Mouse (Mus musculus) ES-Bruce4 (cell line): ENCODE measurements around the gene Col6a5. TPM values are rescaled to one million over a fixed set of nuclear protein-coding genes. Genes with fewer than 3 reads are reported as not detected.

Experiments
- H3K27ac ChIP-seq: 2 replicates; pipeline ENCODE4 v1.5.1; 2012; ENCODE audit warnings: low read length, inconsistent platforms; ENCODE audit not compliant: insufficient read depth
- H3K27me3 ChIP-seq: 2 replicates; pipeline ENCODE4 v1.6.1; 2012; ENCODE audit warnings: mild to moderate bottlenecking, low read length, inconsistent platforms; ENCODE audit not compliant: control insufficient read depth, poor library complexity, insufficient read depth, severe bottlenecking
- H3K36me3 ChIP-seq: 2 replicates; pipeline ENCODE4 v1.6.1; 2012; ENCODE audit warnings: inconsistent platforms, mild to moderate bottlenecking, low read length, moderate library complexity; ENCODE audit not compliant: control insufficient read depth, poor library complexity, insufficient read depth, severe bottlenecking
- H3K4me1 ChIP-seq: one replicate; pipeline ENCODE4 v1.8.1; 2011; ENCODE audit warnings: low read length; ENCODE audit not compliant: control insufficient read depth, insufficient read depth
- H3K4me3 ChIP-seq: 2 replicates; pipeline ENCODE4 v1.5.1; 2011; ENCODE audit warnings: low read depth, mild to moderate bottlenecking, low read length
- H3K9ac ChIP-seq: 2 replicates; pipeline ENCODE4 v1.6.1; 2012; ENCODE audit warnings: low read depth, mild to moderate bottlenecking, inconsistent platforms; ENCODE audit not compliant: poor library complexity, severe bottlenecking
- H3K9me3 ChIP-seq: replicated peaks from 2 replicates; pipeline ENCODE4 v1.6.1; 2012; ENCODE audit warnings: mild to moderate bottlenecking, low read length, inconsistent platforms; ENCODE audit not compliant: control insufficient read depth, poor library complexity, insufficient read depth, severe bottlenecking
- CTCF ChIP-seq: IDR thresholded peaks from one replicate; pipeline ENCODE4 v1.8.1; 2011; ENCODE audit warnings: low read depth, low read length
- EP300 ChIP-seq: IDR thresholded peaks from 2 replicates; pipeline ENCODE4 v1.6.1; 2011; ENCODE audit warnings: low read depth, low read length; ENCODE audit not compliant: insufficient read depth
- POLR2A ChIP-seq: IDR thresholded peaks from one replicate; pipeline ENCODE4 v1.8.1; 2011; ENCODE audit warnings: low read length; ENCODE audit not compliant: insufficient read depth
- polyA plus RNA-seq: library from polyadenylated mRNA; stranded (reverse); fragments of >200 nt; gene quantifications from 2 replicates; pipeline ENCODE4 v1.2.4, GENCODE M21; 2011; ENCODE audit warnings: low read depth; ENCODE audit not compliant: missing spikeins, insufficient read depth, insufficient read length

The Col6a5 gene
- polyA plus RNA-seq, 1 experiment, result not detected

DNA sequence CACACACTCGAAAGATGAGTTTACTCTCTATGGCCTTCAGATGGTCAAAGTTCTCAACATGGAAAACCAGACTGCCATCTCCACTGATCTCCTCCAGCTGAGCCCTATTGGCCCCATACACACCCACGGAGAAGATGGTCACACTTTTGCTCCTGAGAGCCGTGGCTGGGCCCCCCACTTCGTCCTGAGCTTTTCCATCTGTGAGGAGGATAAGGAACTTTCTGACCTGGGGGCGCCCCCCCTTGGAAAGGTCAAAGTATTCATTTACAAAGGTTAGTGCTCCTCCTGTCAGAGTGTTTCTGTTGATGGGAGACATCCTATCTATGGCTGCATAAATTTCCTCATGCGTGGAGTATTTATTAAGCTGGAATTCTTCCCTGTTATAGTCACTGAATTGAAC, 26.6 kb downstream of the Col6a5 start:
- no peak overlapping the region for H3K9ac ChIP-seq
- no peak overlapping the region for H3K4me3 ChIP-seq
- H3K27ac ChIP-seq, result no peak overlapping the region
- no peak for TF ChIP-seq CTCF
- no peak for TF ChIP-seq EP300
- TF ChIP-seq POLR2A, result no peak
- no peaks in the 10 kb centered on the region for H3K36me3 ChIP-seq
- H3K9me3 ChIP-seq, result no peaks in the 10 kb centered on the region
- no peaks in the 10 kb centered on the region for H3K4me1 ChIP-seq
- no peaks in the 10 kb centered on the region for H3K27me3 ChIP-seq

DNA sequence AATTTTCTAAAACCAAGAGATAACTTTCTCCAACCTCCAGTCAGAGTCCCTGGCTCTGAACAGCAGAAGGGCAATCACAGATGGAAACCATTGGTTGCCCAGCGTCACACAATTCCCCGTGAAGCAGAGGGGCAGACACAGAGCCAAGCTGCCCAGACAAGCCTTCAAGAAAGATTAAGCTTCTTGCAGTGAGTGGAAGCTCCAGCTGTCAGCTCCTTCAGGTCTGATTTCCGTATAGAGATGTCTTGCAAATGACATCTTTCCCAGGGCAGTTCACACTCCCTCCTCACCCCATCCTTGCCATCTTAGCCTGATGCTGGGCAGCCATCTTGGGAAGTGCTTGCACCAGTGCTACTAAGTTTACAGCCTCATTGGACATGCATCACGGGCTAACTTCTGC, 31.2 kb downstream of the Col6a5 start:
- H3K4me1 ChIP-seq, result no peaks in the 10 kb centered on the region
- H3K36me3 ChIP-seq, result no peaks in the 10 kb centered on the region
- TF ChIP-seq CTCF, result no peak
- TF ChIP-seq EP300, result no peak
- no peak for TF ChIP-seq POLR2A
- H3K9me3 ChIP-seq, result no peaks in the 10 kb centered on the region
- no peak overlapping the region for H3K4me3 ChIP-seq
- H3K27me3 ChIP-seq, result no peaks in the 10 kb centered on the region; the same call in 1 of the 2 replicates
- no peak overlapping the region for H3K9ac ChIP-seq
- no peak overlapping the region for H3K27ac ChIP-seq

DNA sequence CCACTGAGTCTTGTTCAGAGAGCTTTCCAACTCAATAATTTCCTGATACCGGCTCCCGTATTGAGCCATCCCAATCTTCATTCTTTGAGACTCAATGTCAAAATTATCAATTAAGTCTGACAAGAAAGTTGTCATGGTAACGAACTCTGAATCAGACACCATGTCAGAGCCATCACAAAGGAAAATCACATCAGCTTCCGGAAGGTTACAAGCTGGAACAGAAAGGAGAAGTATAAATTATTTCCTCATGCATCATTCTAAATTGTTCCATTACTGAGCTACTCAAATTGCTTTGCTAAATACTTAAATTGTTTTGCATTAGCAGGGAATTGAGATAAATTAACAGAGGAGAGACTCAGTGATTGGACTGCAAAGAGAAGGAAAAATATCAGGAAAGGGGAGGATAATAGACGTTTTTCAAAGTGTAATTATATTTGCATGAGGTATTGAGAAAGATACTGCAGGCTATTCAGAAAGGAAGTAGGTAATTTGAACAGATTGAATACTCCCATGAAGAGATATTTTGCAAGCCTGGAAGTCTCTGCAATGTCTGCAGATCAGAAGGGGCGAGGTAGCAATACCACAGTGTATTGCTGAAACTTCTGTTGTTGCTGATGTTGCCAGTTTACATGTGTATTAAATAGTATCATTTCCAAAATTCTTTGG, 31.9 kb downstream of the Col6a5 start:
- H3K9me3 ChIP-seq, result no peaks in the 10 kb centered on the region
- no peaks in the 10 kb centered on the region for H3K36me3 ChIP-seq
- no peak overlapping the region for H3K9ac ChIP-seq
- H3K4me3 ChIP-seq, result no peak overlapping the region
- no peaks in the 10 kb centered on the region for H3K4me1 ChIP-seq
- no peaks in the 10 kb centered on the region; the same call in 1 of the 2 replicates for H3K27me3 ChIP-seq
- H3K27ac ChIP-seq, result no peak overlapping the region
- no peak for TF ChIP-seq CTCF
- TF ChIP-seq POLR2A, result no peak
- no peak for TF ChIP-seq EP300

DNA sequence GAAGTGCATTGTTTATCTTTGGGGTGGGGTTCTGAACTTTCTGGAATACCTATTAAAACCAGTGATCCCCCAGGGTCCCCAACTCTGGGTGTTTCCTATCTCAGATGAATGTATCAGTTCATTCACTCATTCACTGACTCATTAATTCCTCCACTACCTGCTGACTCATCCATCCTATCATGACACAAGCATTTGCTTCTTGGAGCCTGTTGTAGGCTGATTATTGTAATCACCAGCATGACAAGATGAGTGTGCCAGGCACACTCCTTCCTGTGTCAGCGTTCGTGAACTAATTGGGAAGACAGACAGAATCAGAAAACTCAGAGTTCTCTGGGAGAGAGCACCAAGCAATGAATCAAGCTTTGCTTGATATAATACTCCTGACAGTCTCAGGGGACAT, 36.8 kb downstream of the Col6a5 start:
- no peak overlapping the region for H3K27ac ChIP-seq
- TF ChIP-seq CTCF (no peak), POLR2A (no peak), EP300 (no peak)

DNA sequence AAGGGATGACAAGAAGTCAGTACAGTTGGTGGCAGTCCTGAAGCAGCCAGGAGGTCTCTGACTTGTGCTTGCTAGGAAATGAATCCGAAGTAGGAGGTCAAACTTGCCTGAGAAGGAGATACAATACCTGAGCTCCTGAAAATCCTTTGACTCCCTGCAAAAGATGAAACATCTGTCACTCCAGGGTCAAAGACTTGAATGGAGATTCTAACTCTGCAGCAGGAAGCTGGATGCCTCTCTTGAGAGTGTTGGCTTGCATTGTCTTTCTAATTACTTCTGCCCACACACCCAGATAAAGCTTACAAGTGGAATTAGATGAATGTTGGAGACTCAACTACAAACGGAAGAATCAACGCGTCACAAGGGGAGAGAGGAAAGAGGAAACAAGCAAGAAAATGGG, 45.3 kb downstream of the Col6a5 start:
- peaks cover 3% of the 10 kb centered on the region; the same call in 1 of the 2 replicates for H3K9me3 ChIP-seq
- H3K27ac ChIP-seq, result peak overlapping the region; percentile 69
- no peak overlapping the region for H3K9ac ChIP-seq
- no peaks in the 10 kb centered on the region for H3K27me3 ChIP-seq
- peaks cover 3% of the 10 kb centered on the region for H3K4me1 ChIP-seq
- no peak overlapping the region for H3K4me3 ChIP-seq
- no peak for TF ChIP-seq POLR2A
- TF ChIP-seq CTCF, result no peak
- no peak for TF ChIP-seq EP300
- no peaks in the 10 kb centered on the region for H3K36me3 ChIP-seq

More for the DNA sequence above, 36.8 kb downstream of the Col6a5 start:
- Histone ChIP-seq H3K4me1 (no peaks in the 10 kb centered on the region), H3K9ac (no peak overlapping the region), H3K36me3 (no peaks in the 10 kb centered on the region), H3K9me3 (no peaks in the 10 kb centered on the region), H3K4me3 (no peak overlapping the region), H3K27me3 (no peaks in the 10 kb centered on the region; the same call in 1 of the 2 replicates)

DNA sequence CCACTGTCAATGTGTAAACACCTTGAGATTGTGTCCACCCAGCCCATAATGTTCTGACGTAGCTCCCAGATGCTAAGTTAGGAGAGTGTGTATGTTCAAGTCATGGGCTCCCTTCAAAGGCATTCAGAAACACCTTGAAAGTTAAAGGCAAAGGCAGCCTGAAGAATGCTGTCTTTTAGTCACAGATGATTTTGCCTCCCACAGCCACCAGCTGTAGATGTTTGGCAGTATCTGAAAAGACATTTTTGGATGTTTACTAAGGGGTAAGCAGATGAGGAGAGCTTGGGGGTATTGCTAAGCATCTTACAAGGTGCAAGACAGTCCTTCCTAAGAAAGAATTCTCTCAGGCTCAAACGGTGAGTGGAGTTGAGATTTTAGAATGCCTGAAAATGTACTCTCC, 50.3 kb downstream of the Col6a5 start:
- Histone ChIP-seq H3K9me3 (peaks cover 5% of the 10 kb centered on the region; the same call in 1 of the 2 replicates), H3K9ac (no peak overlapping the region), H3K27me3 (no peaks in the 10 kb centered on the region), H3K4me3 (no peak overlapping the region), H3K36me3 (no peaks in the 10 kb centered on the region), H3K4me1 (peaks cover 3% of the 10 kb centered on the region), H3K27ac (no peak overlapping the region)
- TF ChIP-seq EP300 (no peak), CTCF (no peak), POLR2A (no peak)
